Mouse (Mus musculus): Measurements from ENCODE around the gene Kif17. TPM values are rescaled to one million over a fixed set of nuclear protein-coding genes. Genes with fewer than 3 reads are reported as not detected.
A peak's percentile ranks its signal among the peaks of the same experiment; 100 is the strongest.

Kif17 gene
- polyA plus RNA-seq, 1 experiment from 2014 or later: 0.78 TPM

- Histone ChIP-seq H3K4me3 (ENCODE audit: low read depth, low read length) (no peak overlapping the region), H3K9ac (ENCODE audit: low read depth, low read length) (no peak overlapping the region), H3K27ac (ENCODE audit: low read depth, low read length) (no peak overlapping the region), H3K9me3 (ENCODE audit: control insufficient read depth) (no peaks in the 10 kb centered on the region), H3K27me3 (replicated peaks; ENCODE audit: control insufficient read depth, insufficient read depth, low read length) (no peaks in the 10 kb centered on the region), H3K4me1 (replicated peaks; ENCODE audit: control insufficient read depth, insufficient read depth, low read length) (0 out of 2 replicates have a peak, but pooled peaks cover 7% of the 10 kb centered on the region), H3K4me2 (replicated peaks; ENCODE audit: low read depth) (no peak overlapping the region), H3K36me3 (ENCODE audit: control insufficient read depth, insufficient read depth) (no peaks in the 10 kb centered on the region)
- WGBS: 59% methylated on average over 5 of the region's 5 CpGs
- no peak for ATAC-seq
- no peak for TF ChIP-seq CTCF (IDR thresholded peaks at IDR 0.05; ENCODE audit: low read depth)
Measured at GRCm38 (mm10) chr4:138336876-138337275, 86.6 kb downstream of the Kif17 start.

- Histone ChIP-seq H3K9me3 (ENCODE audit: control insufficient read depth) (no peaks in the 10 kb centered on the region), H3K4me2 (replicated peaks; ENCODE audit: low read depth) (no peak overlapping the region), H3K4me1 (replicated peaks; ENCODE audit: control insufficient read depth, insufficient read depth, low read length) (0 out of 2 replicates have a peak, but pooled peaks cover 7% of the 10 kb centered on the region), H3K27ac (ENCODE audit: low read depth, low read length) (no peak overlapping the region), H3K27me3 (replicated peaks; ENCODE audit: control insufficient read depth, insufficient read depth, low read length) (no peaks in the 10 kb centered on the region), H3K36me3 (ENCODE audit: control insufficient read depth, insufficient read depth) (no peaks in the 10 kb centered on the region), H3K4me3 (ENCODE audit: low read depth, low read length) (no peak overlapping the region), H3K9ac (ENCODE audit: low read depth, low read length) (no peak overlapping the region)
- ATAC-seq: no peak
- WGBS: 65% methylated on average over 9 of the region's 9 CpGs
- no peak for TF ChIP-seq CTCF (IDR thresholded peaks at IDR 0.05; ENCODE audit: low read depth)
Measured at GRCm38 (mm10) chr4:138337341-138337740, 87.1 kb downstream of the Kif17 start.

GRCm38 (mm10) chr4:138339963-138340362 lies 89.7 kb downstream of the Kif17 start:
- H3K4me1 ChIP-seq (replicated peaks; ENCODE audit: control insufficient read depth, insufficient read depth, low read length): no peaks in the 10 kb centered on the region; the same call in 1 of the 2 replicates
- no peaks in the 10 kb centered on the region for H3K36me3 ChIP-seq (ENCODE audit: control insufficient read depth, insufficient read depth)
- H3K4me2 ChIP-seq (replicated peaks; ENCODE audit: low read depth): no peak overlapping the region
- no peak overlapping the region for H3K9ac ChIP-seq (ENCODE audit: low read depth, low read length)
- no peak overlapping the region for H3K27ac ChIP-seq (ENCODE audit: low read depth, low read length)
- H3K4me3 ChIP-seq (ENCODE audit: low read depth, low read length): no peak overlapping the region
- H3K9me3 ChIP-seq (ENCODE audit: control insufficient read depth): no peaks in the 10 kb centered on the region
- TF ChIP-seq CTCF (IDR thresholded peaks at IDR 0.05; ENCODE audit: low read depth): peak; percentile 76
- ATAC-seq: no peak
- 35% methylated on average over 4 of the region's 4 CpGs for WGBS
- no peaks in the 10 kb centered on the region for H3K27me3 ChIP-seq (replicated peaks; ENCODE audit: control insufficient read depth, insufficient read depth, low read length)

GRCm38 (mm10) chr4:138341393-138341792 lies 91.2 kb downstream of the Kif17 start:
- Histone ChIP-seq H3K4me1 (replicated peaks; ENCODE audit: control insufficient read depth, insufficient read depth, low read length) (no peaks in the 10 kb centered on the region; the same call in 1 of the 2 replicates), H3K4me3 (ENCODE audit: low read depth, low read length) (no peak overlapping the region), H3K27me3 (replicated peaks; ENCODE audit: control insufficient read depth, insufficient read depth, low read length) (no peaks in the 10 kb centered on the region), H3K36me3 (ENCODE audit: control insufficient read depth, insufficient read depth) (no peaks in the 10 kb centered on the region), H3K4me2 (replicated peaks; ENCODE audit: low read depth) (no peak overlapping the region), H3K9ac (ENCODE audit: low read depth, low read length) (no peak overlapping the region), H3K9me3 (ENCODE audit: control insufficient read depth) (no peaks in the 10 kb centered on the region), H3K27ac (ENCODE audit: low read depth, low read length) (no peak overlapping the region)
- no peak for TF ChIP-seq CTCF (IDR thresholded peaks at IDR 0.05; ENCODE audit: low read depth)
- no peak for ATAC-seq
- 77% methylated on average over 8 of the region's 8 CpGs for WGBS

- Histone ChIP-seq H3K36me3 (ENCODE audit: control insufficient read depth, insufficient read depth) (no peaks in the 10 kb centered on the region), H3K27me3 (replicated peaks; ENCODE audit: control insufficient read depth, insufficient read depth, low read length) (no peaks in the 10 kb centered on the region), H3K4me3 (ENCODE audit: low read depth, low read length) (no peak overlapping the region), H3K4me2 (replicated peaks; ENCODE audit: low read depth) (no peak overlapping the region), H3K9me3 (ENCODE audit: control insufficient read depth) (no peaks in the 10 kb centered on the region), H3K4me1 (replicated peaks; ENCODE audit: control insufficient read depth, insufficient read depth, low read length) (no peaks in the 10 kb centered on the region; the same call in 1 of the 2 replicates), H3K9ac (ENCODE audit: low read depth, low read length) (no peak overlapping the region), H3K27ac (ENCODE audit: low read depth, low read length) (peak overlapping the region; percentile 88)
- WGBS: 72% methylated on average over 7 of the region's 7 CpGs
- no peak for ATAC-seq
- TF ChIP-seq CTCF (IDR thresholded peaks at IDR 0.05; ENCODE audit: low read depth): no peak
Measured at GRCm38 (mm10) chr4:138342048-138342447, 91.8 kb downstream of the Kif17 start.

- Histone ChIP-seq H3K4me2 (replicated peaks; ENCODE audit: low read depth) (no peak overlapping the region), H3K4me1 (replicated peaks; ENCODE audit: control insufficient read depth, insufficient read depth, low read length) (no peaks in the 10 kb centered on the region; the same call in 1 of the 2 replicates), H3K9ac (ENCODE audit: low read depth, low read length) (no peak overlapping the region), H3K27ac (ENCODE audit: low read depth, low read length) (peak overlapping the region; percentile 88), H3K4me3 (ENCODE audit: low read depth, low read length) (no peak overlapping the region), H3K27me3 (replicated peaks; ENCODE audit: control insufficient read depth, insufficient read depth, low read length) (no peaks in the 10 kb centered on the region), H3K9me3 (ENCODE audit: control insufficient read depth) (no peaks in the 10 kb centered on the region), H3K36me3 (ENCODE audit: control insufficient read depth, insufficient read depth) (no peaks in the 10 kb centered on the region)
- WGBS: 34% methylated on average over 6 of the region's 6 CpGs
- no peak for TF ChIP-seq CTCF (IDR thresholded peaks at IDR 0.05; ENCODE audit: low read depth)
- ATAC-seq: peak; percentile 82
Measured at GRCm38 (mm10) chr4:138342778-138343177, 92.5 kb downstream of the Kif17 start.
